Mouse (Mus musculus) layer of hippocampus, postnatal 10 days (tissue): Measurements from ENCODE around the gene Htr2b. TPM values are rescaled to one million over a fixed set of nuclear protein-coding genes. Genes with fewer than 3 reads are reported as not detected.
A peak's percentile ranks its signal among the peaks of the same experiment; 100 is the strongest.

ENCODE experiments used
- DNase-seq, 2 experiments: peaks; one replicate each; pipeline ENCODE4 v3.0.0; 2021; ENCODE audit warnings: low spot score in 2 of 2
- total RNA-seq, 2 experiments: library from RNA; stranded (reverse); gene quantifications; 2 replicates each; pipeline ENCODE4 v1.2.3; 2021

The Htr2b gene
- total RNA-seq, 2 experiments from 2014 or later, result 0.16 TPM; not detected in 1

- no peak for DNase-seq
These were observed 6.7 kb downstream of the Htr2b start for GRCm38 (mm10) chr1:86105054-86105453.

GRCm38 (mm10) chr1:86094413-86094812 lies 17.4 kb downstream of the Htr2b start:
- no peak for DNase-seq

GRCm38 (mm10) chr1:86076565-86076964 lies 35.2 kb downstream of the Htr2b start:
- DNase-seq, result no peak

- peak; percentile 86 to 91 for DNase-seq
These were observed 47.3 kb downstream of the Htr2b start, which contains the start of gene Psmd1 for GRCm38 (mm10) chr1:86064271-86064991. TSS of gene Psmd1 (plus strand) at chr1:86064387.

- DNase-seq, result no peak
These were observed 49.2 kb downstream of the Htr2b start for GRCm38 (mm10) chr1:86062523-86062922.

- peak; percentile 96 for DNase-seq
These were observed 52.7 kb downstream of the Htr2b start for GRCm38 (mm10) chr1:86058856-86059769.

- no peak for DNase-seq
These were observed 55.5 kb downstream of the Htr2b start for GRCm38 (mm10) chr1:86056284-86056683.

GRCm38 (mm10) chr1:86054943-86055342 lies 56.8 kb downstream of the Htr2b start:
- no peak for DNase-seq

- peak; percentile 88 to 89 for DNase-seq
These were observed 58.4 kb downstream of the Htr2b start for GRCm38 (mm10) chr1:86053198-86053921.

Other genes starting within 250 kb of the Htr2b start
- gene Itm2c, start 217.7 kb downstream of the Htr2b start, total RNA-seq, result 100 to 1,000 TPM; 262 to 270 TPM
- 1 to 10 TPM; 4.6 to 4.9 TPM for gene 4933407L21Rik, start 183.5 kb downstream of the Htr2b start, total RNA-seq
- under 1 TPM; 0.09 to 0.16 TPM for gene Gpr55, start 151.0 kb downstream of the Htr2b start, total RNA-seq
- 1 to 10 TPM; 1.2 to 1.8 TPM for gene Spata3, start 95.2 kb downstream of the Htr2b start, total RNA-seq
- 10 to 100 TPM; 13.7 to 17.2 TPM for gene 2810459M11Rik, start 66.1 kb downstream of the Htr2b start, total RNA-seq
- gene Psmd1, start 47.6 kb downstream of the Htr2b start, total RNA-seq, result 100 to 1,000 TPM; 123 to 129 TPM
- gene Gm21972, start 21.7 kb upstream of the Htr2b start, total RNA-seq, result 1 to 10 TPM in 1 of 2 experiments, under 1 TPM in 1; 0.91 to 6.3 TPM
- 10 to 100 TPM; 38.8 to 40.3 TPM for gene Armc9, start 42.8 kb upstream of the Htr2b start, total RNA-seq
- gene B3gnt7, start 190.9 kb upstream of the Htr2b start, total RNA-seq, result 1 to 10 TPM; 3.6 to 3.9 TPM
- 100 to 1,000 TPM; 192 to 208 TPM for gene Ncl, start 247.4 kb upstream of the Htr2b start, total RNA-seq